Mouse (Mus musculus) adrenal gland, postnatal 10 days (tissue): ENCODE data around the gene Col25a1. TPM values are rescaled to one million over a fixed set of nuclear protein-coding genes. Genes with fewer than 3 reads are reported as not detected.

Experiments
- DNase-seq: peaks from one replicate; pipeline ENCODE4 v3.0.0; 2021; ENCODE audit warnings: mixed read lengths
- total RNA-seq, 2 experiments: library from RNA; stranded (reverse); gene quantifications; 2 replicates each; pipeline ENCODE4 v1.2.3; 2021

Col25a1 gene
- total RNA-seq, 2 experiments from 2014 or later: 4.6 to 5.6 TPM

DNA sequence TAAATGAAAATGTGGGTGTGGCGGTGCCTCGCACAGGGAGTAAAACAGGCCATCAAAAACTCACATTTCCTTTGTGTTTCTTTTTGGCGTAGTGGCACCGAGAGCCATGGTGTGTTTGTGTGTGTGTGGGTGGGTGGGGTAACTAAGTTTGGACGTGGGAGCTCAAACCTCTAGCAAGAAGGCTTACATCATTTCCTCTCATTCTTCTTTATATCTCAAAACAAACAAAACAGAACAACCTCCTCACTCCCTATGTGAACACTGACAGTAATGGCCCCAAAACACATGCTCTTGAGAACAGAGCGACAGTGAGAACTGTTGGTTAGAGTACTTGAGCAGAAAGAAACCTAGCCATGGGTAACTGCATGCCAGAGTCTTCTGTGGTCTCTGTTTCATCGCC, 121.1 kb downstream of the Col25a1 start:
- DNase-seq: no peak

GRCm38 (mm10) chr3:130256059-130256458, 124.8 kb downstream of the Col25a1 start:
- no peak for DNase-seq

- no peak for DNase-seq
These were observed 125.3 kb downstream of the Col25a1 start for GRCm38 (mm10) chr3:130256610-130257009.

- no peak for DNase-seq
These were observed 128.4 kb downstream of the Col25a1 start for GRCm38 (mm10) chr3:130259670-130260069.

- no peak for DNase-seq
These were observed 129.0 kb downstream of the Col25a1 start for GRCm38 (mm10) chr3:130260316-130260715.

GRCm38 (mm10) chr3:130265104-130265503, 133.8 kb downstream of the Col25a1 start:
- no peak for DNase-seq

- no peak for DNase-seq
These were observed 139.2 kb downstream of the Col25a1 start for GRCm38 (mm10) chr3:130270509-130270908.

GRCm38 (mm10) chr3:130273949-130274348, 142.6 kb downstream of the Col25a1 start:
- DNase-seq: no peak

- DNase-seq: no peak
These were observed 147.2 kb downstream of the Col25a1 start for GRCm38 (mm10) chr3:130278298-130279050.

DNA sequence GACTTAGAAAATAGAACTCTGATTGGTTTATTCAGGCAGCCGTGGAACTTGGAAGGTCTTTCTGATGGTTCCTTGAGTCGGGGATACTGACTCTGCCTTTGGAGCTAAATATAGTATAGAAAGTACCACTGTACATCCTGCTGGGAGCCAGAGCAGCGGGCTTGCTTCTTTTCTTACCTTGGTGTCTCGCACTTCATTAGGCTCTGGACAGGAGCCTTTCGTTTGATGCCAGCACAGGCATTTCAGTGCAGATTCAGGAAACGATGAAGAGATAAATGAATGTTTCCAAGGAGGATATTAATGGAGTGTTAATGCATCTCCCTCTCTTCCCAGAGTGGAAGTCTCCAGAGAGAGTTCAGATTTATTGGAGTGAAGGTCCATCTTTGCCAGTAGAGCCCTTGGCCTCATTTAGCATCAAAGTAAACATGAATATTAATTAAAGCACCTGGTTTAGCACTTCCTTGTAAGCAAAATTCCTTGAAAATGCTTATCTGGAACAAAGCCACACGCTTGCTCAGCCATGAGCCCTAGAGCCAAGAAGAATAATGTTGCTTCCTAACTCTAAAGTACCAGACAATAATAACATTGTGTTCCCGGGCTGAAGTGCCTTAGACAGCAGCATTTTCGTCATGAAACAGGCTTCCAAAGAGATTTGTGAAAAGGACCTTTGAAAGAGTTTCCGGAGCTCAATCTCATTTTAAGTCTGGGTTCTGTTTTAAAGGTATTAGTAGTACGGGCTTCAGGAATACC, 151.9 kb downstream of the Col25a1 start:
- DNase-seq: no peak

DNA sequence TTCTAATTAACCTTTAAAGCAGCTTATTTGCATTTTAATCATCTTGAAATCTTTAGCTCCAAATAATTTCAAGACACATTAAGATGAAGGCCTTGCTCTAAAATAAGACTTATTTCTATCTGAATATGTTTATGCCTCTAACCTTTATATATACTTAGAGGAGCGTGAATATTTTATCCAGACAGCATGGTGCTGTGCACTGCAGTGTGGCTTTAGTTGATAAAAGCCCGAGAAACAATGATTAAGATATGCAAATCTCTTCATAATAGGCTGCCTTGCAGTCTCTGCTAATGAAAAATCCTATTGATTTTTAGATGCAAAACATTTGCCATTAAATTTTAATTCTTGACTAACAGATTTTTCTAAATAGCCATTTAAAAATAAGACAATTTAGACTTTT, 156.8 kb downstream of the Col25a1 start:
- DNase-seq: no peak

DNA sequence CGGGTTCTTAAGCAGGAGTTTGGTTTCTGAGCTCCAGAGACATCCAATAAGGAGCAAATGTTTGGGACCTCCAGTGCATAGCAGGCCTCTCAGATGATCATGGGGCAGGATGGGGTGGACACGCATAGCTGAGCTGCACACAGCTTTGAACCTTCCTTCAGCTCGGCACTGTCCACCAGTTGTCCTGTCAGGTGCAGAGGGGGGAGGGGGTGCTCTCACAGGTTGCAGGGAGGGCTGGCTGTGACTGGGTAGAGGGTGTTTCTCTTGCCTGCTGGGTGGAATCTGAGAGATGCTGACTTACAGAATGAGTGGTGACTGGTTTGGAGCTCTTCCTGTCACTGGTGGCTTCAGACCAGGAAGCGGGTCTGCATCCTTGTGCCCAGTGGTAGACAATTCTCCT, 157.5 kb downstream of the Col25a1 start:
- DNase-seq: no peak

- DNase-seq: no peak
These were observed 157.9 kb downstream of the Col25a1 start for GRCm38 (mm10) chr3:130289220-130289619.

DNA sequence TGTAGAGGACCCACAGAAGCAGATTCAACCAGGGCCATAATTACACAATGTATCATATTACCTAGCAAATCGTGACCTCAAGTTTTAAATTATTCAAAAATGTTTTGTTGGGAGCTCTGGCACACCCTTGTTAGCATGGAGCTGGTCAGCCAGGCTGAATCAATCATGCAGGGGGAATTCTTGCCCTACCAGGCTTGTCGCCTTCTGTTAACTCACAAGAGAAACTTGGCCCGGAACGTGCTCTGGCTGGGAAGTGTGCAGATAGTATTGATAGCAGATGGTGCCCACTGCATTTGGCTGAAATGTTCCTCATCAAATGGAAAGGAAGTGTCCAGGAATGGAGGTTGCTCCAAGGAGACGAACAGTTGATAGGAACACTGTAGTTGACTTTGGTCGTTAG, 158.9 kb downstream of the Col25a1 start:
- DNase-seq: peak; percentile 11

DNA sequence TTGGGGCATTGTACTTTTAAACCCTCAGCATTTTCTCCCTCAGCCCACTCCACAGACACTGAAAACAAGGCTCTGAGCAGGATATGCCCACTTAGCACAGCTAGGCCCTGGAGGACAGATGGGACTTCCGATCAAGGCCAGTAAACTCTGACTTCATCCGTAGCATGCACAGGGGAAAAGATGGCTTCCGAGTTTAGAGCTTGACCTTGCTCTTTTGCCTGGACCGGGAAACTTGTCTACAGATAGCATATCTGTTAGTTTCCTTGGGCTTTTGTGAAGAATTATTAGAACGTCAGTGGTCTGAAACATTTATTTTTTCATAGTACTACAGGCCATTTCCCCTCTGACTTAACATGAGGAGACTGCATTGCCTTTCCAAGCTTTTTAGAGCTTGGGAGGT, 159.4 kb downstream of the Col25a1 start:
- no peak for DNase-seq

DNA sequence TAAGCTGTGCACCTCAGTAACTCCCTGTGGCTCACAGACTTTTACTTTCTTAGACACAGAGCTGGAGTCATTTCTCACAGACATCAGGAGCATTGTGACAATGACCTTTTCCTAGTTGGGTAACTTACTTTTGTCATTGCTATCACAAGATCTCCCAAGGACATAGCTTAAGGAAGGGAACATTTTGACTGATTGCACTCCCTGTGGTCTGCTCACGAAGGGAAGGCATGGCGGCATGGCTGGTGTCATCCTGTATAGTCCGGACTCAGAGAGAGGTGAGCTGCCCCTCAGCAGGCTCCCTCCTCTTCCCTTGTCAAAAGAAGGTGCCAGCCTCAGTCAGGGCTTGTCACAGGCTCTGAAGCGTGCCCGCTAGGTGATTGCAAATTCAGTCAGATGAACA, 160.6 kb downstream of the Col25a1 start:
- peak; percentile 31 for DNase-seq

DNA sequence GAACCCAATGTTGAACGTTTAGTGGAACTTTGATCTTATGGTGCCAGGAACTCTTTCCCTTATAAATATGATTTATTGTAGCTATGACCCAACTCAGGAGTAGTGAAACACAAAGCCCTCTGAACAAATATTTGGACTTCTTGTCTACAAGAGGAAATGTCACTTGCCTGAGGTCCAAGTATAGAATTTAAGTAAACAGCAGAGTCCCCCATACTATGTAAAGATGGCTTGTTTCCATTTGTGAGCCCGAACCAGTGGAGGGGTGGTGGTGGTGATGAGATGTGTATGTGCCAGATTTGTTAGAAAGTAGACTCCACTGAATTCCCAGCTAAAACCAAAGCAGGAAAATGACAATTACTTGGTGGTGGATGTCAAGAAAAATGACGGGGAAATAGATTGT, 169.2 kb downstream of the Col25a1 start:
- no peak for DNase-seq

DNA sequence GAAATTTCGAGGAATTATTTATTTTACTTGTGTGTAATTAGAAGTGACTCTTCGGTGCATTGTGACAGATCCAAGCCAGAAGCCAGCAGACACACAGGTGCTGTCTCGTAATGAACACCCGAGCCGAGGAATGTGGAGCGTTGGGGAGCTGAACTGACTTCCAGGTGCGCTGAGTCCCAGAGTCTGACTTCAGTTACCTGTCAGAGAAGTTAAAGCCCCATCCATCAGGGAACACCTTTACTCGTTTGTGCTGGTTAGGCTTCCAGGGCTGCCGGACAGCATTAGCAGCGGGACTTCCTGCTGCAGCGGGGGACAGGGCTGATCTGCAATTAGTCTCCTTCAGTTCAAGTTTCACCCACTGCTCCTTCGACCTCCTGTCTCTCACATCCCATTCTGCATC, 172.3 kb downstream of the Col25a1 start:
- no peak for DNase-seq

DNA sequence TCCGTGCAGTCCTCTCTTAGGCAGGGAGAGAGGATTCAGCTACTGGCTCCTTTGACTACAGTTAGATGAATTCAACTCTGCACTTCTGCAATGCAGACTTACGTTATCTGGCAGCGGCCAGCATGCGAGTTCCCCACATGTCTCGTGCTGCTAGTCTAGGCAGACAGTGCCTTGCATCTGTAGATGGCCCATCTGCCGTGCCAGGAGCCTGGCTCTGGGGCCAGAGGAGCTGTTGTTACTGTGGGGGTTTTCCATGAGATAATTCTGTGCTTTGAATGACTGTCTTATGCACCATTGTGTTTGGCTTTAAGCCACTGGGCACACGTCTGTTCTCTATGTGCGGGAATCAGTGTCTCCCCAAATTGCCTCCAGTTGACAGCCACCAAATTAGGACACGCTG, 173.5 kb downstream of the Col25a1 start:
- DNase-seq: no peak

DNA sequence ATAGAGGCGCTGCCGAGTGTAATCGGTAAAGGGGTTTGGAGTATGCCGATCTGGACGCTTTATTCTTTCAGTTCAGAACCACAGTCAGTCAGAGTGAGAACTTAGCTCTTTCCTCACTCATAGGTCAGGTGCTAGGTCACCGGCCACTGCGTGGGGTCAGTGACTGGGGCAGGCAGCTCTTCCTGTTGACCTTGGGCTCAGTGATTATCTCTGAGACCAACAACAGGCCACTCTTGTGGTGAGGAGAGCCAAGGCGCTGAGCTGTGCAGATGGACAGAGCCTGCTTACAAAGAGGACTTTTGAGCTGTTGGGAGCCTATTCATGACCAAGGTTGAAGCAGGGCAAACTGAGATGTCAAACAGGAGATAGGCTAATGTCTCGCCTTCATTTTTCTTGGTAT, 174.4 kb downstream of the Col25a1 start:
- DNase-seq: peak; percentile 11

DNA sequence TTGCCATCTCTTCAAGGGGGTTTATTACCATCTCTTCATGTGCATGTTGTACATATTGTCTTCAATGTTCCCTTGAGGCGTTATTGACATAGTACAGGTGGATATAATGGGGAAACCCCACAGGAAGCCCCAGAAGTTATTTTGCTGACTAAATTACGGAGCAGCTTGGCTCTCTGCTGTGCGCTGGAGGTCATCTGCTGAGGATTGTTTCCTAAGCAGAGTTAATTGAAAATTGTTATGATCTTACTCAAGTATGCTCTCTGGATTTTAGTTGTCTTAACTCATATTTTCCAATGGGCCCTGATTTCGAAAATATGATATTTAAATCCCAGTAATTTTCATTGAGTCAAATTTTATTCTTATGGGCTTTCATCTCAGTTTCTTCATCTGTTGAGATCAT, 178.0 kb downstream of the Col25a1 start:
- DNase-seq: no peak

DNA sequence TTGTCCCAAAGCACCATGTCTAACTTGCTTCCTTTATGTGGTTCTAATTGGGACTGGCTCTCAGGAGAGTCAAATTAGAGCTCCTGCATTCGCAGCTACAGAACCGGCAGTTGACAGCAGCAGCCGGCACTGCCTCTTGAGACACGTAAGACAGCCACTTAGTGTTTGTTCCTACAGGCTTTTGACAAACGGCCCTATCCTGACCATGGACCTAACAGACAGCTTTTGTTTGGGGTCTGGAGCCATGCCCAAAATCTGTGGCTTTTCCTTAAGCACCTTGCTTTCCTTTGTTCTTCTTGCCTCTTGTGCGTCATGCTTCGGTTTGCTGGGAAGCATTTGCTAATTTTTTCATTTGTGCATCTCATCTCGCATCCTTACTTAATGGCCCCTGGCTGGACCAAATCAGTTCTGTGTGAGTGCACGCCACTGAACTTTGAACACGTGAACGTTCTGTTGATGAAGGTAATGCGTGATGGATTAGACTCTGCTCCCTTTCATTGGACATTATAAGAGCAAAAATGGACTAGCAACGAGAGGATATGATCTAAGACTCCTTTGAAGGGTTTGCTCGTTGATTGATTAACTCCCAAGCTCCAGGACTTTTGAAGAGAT, 179.5 kb downstream of the Col25a1 start:
- no peak for DNase-seq

DNA sequence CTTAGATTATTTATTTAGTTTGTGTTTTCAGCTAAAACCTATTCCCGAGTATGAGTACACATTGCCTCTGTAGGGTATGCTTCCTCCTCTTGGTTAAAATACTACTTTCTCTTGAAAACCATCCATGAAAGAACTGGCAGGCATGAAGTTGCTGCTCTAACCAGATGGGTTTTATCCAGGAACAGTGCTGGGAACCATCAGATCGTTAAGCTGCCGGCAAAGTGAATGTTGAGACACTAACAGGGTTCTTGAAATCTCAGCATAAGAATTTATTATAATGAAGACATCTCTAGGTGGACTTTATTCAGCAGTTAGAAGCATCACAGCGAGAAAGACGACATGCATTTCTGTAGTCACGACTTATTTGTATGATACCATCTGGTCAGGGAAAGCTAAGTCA, 181.9 kb downstream of the Col25a1 start:
- no peak for DNase-seq
